9 mouse cellular contexts compared by ENCODE assay signal in the genomic region with DNA sequence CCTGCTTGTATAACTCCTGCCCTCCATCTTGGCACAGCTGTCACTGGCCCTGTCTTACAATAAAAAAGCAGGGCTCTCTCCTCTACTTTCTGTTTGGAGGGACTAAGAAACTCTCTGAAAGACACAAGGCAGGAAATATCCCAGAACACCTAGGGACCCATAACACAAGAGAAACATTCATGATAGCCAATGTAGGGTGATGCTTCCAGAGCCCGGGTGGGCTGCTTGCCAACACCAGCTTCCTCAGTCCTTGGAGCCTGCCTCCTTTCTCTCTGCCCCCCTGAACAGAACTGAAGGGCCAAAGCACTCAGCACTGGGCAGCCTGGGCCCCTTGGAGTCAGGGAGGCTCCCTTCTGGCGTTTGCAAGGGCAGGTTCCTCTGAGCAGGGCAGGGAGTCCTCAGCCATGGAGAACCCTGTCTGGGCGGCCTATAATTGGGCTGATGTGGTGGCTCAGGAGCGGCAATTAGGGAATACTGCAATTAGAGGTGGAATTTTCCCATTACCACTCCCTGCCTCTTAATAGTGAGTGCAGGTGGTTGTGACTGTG. TPM values are rescaled to one million over a fixed set of nuclear protein-coding genes. Genes with fewer than 3 reads are reported as not detected.
DNase-seq lines count a peak whose midpoint lies in the region; ATAC-seq lines count a peak whose summit lies in the region.
"Had no signal": no experiment of that assay in that cellular context is flagged by ENCODE, and none has a peak within 500 bp of the region (broad histone marks: within the 10 kb centered on the region; RNA-seq: fewer than 3 reads in every experiment).

No protein-coding gene starts in this region.

- 30% methylated on average over 4 of the region's 4 CpGs for WGBS in neural tube, embryonic 12.5 days
- 27% methylated on average over 4 of the region's 4 CpGs for WGBS in neural tube, embryonic 13.5 days
- WGBS in liver, embryonic 12.5 days (ENCODE audit: insufficient replicate concordance), result 37% methylated on average over 4 of the region's 4 CpGs

- H3K27ac ChIP-seq in neural tube, embryonic 12.5 days, result no peak overlapping the region
- H3K27ac ChIP-seq in neural tube, embryonic 13.5 days (replicated peaks), result peak overlapping the region; percentile 84
- no peak overlapping the region for H3K27ac ChIP-seq in liver, embryonic 12.5 days
- H3K27ac ChIP-seq: liver, embryonic 14.5 days had no signal

- H3K36me3 ChIP-seq in neural tube, embryonic 12.5 days, result no peaks in the 10 kb centered on the region
- H3K36me3 ChIP-seq in neural tube, embryonic 13.5 days, result no peaks in the 10 kb centered on the region
- no peaks in the 10 kb centered on the region for H3K36me3 ChIP-seq in liver, embryonic 12.5 days

- H3K9ac ChIP-seq in neural tube, embryonic 12.5 days, result no peak overlapping the region
- H3K9ac ChIP-seq in neural tube, embryonic 13.5 days, result no peak overlapping the region
- H3K9ac ChIP-seq in liver, embryonic 12.5 days, result no peak overlapping the region
- H3K9ac ChIP-seq: liver, embryonic 14.5 days had no signal

- peaks cover 13% of the 10 kb centered on the region for H3K4me1 ChIP-seq in neural tube, embryonic 12.5 days
- peaks cover 36% of the 10 kb centered on the region for H3K4me1 ChIP-seq in neural tube, embryonic 13.5 days (replicated peaks)
- H3K4me1 ChIP-seq in liver, embryonic 12.5 days, result peaks cover 8% of the 10 kb centered on the region; the same call in 1 of the 2 replicates

- no peak for DNase-seq in neural tube, embryonic 10.5 days (ENCODE audit: extremely low spot score, low spot score)
- peak; percentile 68 to 77 for DNase-seq in cerebellum, postnatal 25 days
- DNase-seq in kidney, adult 9 months, result peak; percentile 52
- DNase-seq in gastrocnemius, adult 18-20 months (ENCODE audit: low spot score), result no peak
- DNase-seq in right cerebral cortex, adult 18-20 months, result no peak

- ATAC-seq in neural tube, embryonic 12.5 days (ENCODE audit: low FRiP score, low read depth), result peak; percentile 66
- ATAC-seq in neural tube, embryonic 13.5 days (ENCODE audit: low read depth), result peak; percentile 79
- ATAC-seq in liver, embryonic 12.5 days, result no peak

- H3K4me3 ChIP-seq in neural tube, embryonic 12.5 days, result no peak overlapping the region
- H3K4me3 ChIP-seq in neural tube, embryonic 13.5 days, result no peak overlapping the region
- no peak overlapping the region for H3K4me3 ChIP-seq in liver, embryonic 12.5 days

- H3K9me3 ChIP-seq in neural tube, embryonic 12.5 days, result no peaks in the 10 kb centered on the region
- no peaks in the 10 kb centered on the region for H3K9me3 ChIP-seq in neural tube, embryonic 13.5 days
- no peaks in the 10 kb centered on the region for H3K9me3 ChIP-seq in liver, embryonic 12.5 days (replicated peaks)

- H3K27me3 ChIP-seq in neural tube, embryonic 12.5 days (replicated peaks), result peaks cover 29% of the 10 kb centered on the region
- H3K27me3 ChIP-seq in neural tube, embryonic 13.5 days, result peaks cover 34% of the 10 kb centered on the region
- peaks cover 75% of the 10 kb centered on the region for H3K27me3 ChIP-seq in liver, embryonic 12.5 days (replicated peaks)

- 0 out of 2 replicates have a peak overlapping the region, but pooled peaks have one; percentile 12 for H3K4me2 ChIP-seq in neural tube, embryonic 12.5 days (replicated peaks)
- 0 out of 2 replicates have a peak overlapping the region, but pooled peaks have one; percentile 13 for H3K4me2 ChIP-seq in neural tube, embryonic 13.5 days
- H3K4me2 ChIP-seq in liver, embryonic 12.5 days, result no peak overlapping the region

RNA-seq across cellular contexts. Expression of gene Syt2, which starts 5.4 kb away (rescaled TPM):
- polyA plus RNA-seq in neural tube, embryonic 12.5 days (2016; fragmentation: Nextera tagmentation; extraction: Ambion mirVana), result 7.8 and 9.8 TPM in 2 replicates
- 12.1 and 13.9 TPM in 2 replicates for polyA plus RNA-seq in neural tube, embryonic 13.5 days (2015; fragmentation: Nextera tagmentation; extraction: Ambion mirVana)
- polyA plus RNA-seq in liver, embryonic 12.5 days (2016; fragmentation: Nextera tagmentation; extraction: Ambion mirVana), result 0.06 and 0.32 TPM in 2 replicates
- total RNA-seq in gastrocnemius, adult 18-20 months (2021), result not detected

Comparison
In these comparisons a context has a peak if more than half of its experiments do, and no peak if none do; other contexts are left out.
1. DNase-seq: peak in cerebellum, postnatal 25 days (2 of 2) and kidney, adult 9 months (single experiment); none in neural tube, embryonic 10.5 days (single experiment), gastrocnemius, adult 18-20 months (single experiment) and right cerebral cortex, adult 18-20 months (single experiment).